Mouse (Mus musculus): Measurements from ENCODE around the gene Frmd6. TPM values are rescaled to one million over a fixed set of nuclear protein-coding genes. Genes with fewer than 3 reads are reported as not detected.

The Frmd6 gene
- polyA plus RNA-seq, 1 experiment = 3.4 TPM

DNA sequence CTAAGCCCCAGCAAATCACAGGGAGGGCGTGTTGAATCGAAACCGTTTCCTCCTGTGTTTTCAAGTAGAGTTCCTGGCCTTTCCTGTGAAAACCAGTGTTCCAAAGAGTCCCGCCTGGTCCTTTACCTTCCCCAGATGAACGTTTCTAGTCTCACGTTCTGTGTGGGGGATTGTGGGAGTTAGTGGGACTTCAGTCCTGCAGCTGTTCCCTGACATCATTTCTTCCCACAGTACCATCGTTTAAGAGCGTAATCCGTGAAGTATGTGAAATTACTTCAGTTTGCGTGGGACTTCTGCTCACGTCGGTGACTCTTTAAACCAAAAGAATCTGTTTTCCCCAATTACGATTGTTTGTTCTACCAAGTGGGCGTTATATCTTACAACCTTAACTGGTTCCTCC is 57.8 kb downstream of the Frmd6 start:
- H3K27me3 ChIP-seq (ENCODE audit: control insufficient read depth, insufficient read depth, low read length) = no peaks in the 10 kb centered on the region
- TF ChIP-seq CTCF (IDR thresholded peaks at IDR 0.05; ENCODE audit: extremely low read depth, insufficient read length, insufficient replicate concordance, low read depth, low read length) (no peak), POLR2A (IDR thresholded peaks at IDR 0.05; ENCODE audit: low read depth, low read length) (no peak)
- WGBS = 91% methylated on average over 14 of the region's 14 CpGs
- H3K4me1 ChIP-seq (ENCODE audit: control insufficient read depth, insufficient read depth, insufficient read length, low read length) = no peaks in the 10 kb centered on the region; the same call in 1 of the 2 replicates
- H3K36me3 ChIP-seq (ENCODE audit: control insufficient read depth, insufficient read depth, low read length) = peaks cover 2% of the 10 kb centered on the region; the same call in 1 of the 2 replicates
- no peak overlapping the region for H3K4me3 ChIP-seq (ENCODE audit: low read depth, low read length)
- no peak overlapping the region for H3K27ac ChIP-seq (ENCODE audit: insufficient read depth, low read depth, low read length)

DNA sequence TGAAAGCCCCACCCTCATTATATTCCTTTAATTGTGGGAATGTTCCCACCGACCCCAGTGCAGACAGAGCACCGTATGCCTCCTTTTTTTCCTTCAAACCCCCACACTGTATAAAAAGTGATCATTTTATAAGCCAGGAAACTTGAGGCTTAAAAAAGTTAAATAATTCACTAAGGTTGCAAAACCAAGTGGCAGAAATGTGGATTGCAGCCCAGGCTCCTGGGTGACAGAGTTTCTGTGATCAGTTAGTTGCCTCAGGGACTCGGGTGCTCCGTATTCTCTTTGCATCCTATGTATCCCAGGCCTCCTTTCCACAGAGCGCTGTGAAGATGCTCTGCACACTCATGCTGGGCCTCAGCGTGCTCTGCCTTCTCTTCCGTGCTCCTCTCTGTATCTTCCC is 58.8 kb downstream of the Frmd6 start:
- TF ChIP-seq CTCF (IDR thresholded peaks at IDR 0.05; ENCODE audit: extremely low read depth, insufficient read length, insufficient replicate concordance, low read depth, low read length) = no peak
- TF ChIP-seq POLR2A (IDR thresholded peaks at IDR 0.05; ENCODE audit: low read depth, low read length) = no peak
- H3K4me3 ChIP-seq (ENCODE audit: low read depth, low read length) = no peak overlapping the region
- WGBS = 90% methylated on average over 7 of the region's 7 CpGs
- H3K27ac ChIP-seq (ENCODE audit: insufficient read depth, low read depth, low read length) = no peak overlapping the region
- H3K36me3 ChIP-seq (ENCODE audit: control insufficient read depth, insufficient read depth, low read length) = 0 out of 2 replicates have a peak, but pooled peaks cover 2% of the 10 kb centered on the region
- no peaks in the 10 kb centered on the region; the same call in 1 of the 2 replicates for H3K4me1 ChIP-seq (ENCODE audit: control insufficient read depth, insufficient read depth, insufficient read length, low read length)
- H3K27me3 ChIP-seq (ENCODE audit: control insufficient read depth, insufficient read depth, low read length) = no peaks in the 10 kb centered on the region

DNA sequence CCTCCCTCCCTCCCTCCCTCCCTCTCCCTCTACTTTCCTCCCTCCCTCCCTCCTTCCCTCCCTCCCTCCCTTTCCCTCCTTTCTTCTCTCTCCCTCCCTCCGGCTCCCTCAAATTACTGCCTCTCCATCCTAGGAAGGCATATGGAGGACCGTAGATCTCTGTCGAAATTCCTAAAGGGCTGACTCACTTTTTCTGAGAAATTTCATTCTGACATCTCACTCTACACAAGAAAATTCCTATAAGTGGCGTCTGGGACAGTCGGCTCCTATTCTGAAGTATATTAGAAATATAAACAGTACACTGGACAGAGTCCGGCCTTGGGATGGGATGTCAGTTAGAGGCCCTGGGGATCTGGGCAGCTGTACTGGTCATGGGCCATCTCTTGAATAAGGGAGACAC is 59.7 kb downstream of the Frmd6 start:
- no peak overlapping the region for H3K27ac ChIP-seq (ENCODE audit: insufficient read depth, low read depth, low read length)
- H3K36me3 ChIP-seq (ENCODE audit: control insufficient read depth, insufficient read depth, low read length) = peaks cover 2% of the 10 kb centered on the region; the same call in 1 of the 2 replicates
- no peaks in the 10 kb centered on the region for H3K27me3 ChIP-seq (ENCODE audit: control insufficient read depth, insufficient read depth, low read length)
- WGBS = 77% methylated on average over 6 of the region's 6 CpGs
- no peaks in the 10 kb centered on the region; the same call in 1 of the 2 replicates for H3K4me1 ChIP-seq (ENCODE audit: control insufficient read depth, insufficient read depth, insufficient read length, low read length)
- H3K4me3 ChIP-seq (ENCODE audit: low read depth, low read length) = no peak overlapping the region
- TF ChIP-seq POLR2A (IDR thresholded peaks at IDR 0.05; ENCODE audit: low read depth, low read length) (no peak), CTCF (IDR thresholded peaks at IDR 0.05; ENCODE audit: extremely low read depth, insufficient read length, insufficient replicate concordance, low read depth, low read length) (no peak)

DNA sequence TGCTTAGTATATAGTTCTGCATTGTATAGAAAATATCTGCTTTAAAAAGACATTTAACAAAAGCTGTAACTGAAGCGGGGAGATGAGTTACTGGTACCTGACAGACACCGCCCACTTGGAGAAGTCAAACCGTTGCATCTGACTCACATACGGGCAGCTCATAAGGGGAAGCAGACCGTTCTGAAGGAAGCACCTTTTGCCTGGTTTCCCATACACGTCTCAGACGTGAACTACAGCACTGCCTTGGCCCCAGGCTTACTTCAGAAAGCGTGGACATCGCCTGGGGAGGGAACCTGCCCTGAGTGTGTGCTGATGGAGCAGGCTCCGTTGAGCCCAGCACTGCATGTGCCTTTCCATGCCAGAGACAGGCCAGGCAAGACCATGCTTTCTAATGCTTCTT is 60.3 kb downstream of the Frmd6 start:
- no peak for TF ChIP-seq CTCF (IDR thresholded peaks at IDR 0.05; ENCODE audit: extremely low read depth, insufficient read length, insufficient replicate concordance, low read depth, low read length)
- TF ChIP-seq POLR2A (IDR thresholded peaks at IDR 0.05; ENCODE audit: low read depth, low read length) = no peak
- no peak overlapping the region for H3K27ac ChIP-seq (ENCODE audit: insufficient read depth, low read depth, low read length)
- whole genome bisulfite sequencing = 77% methylated on average over 10 of the region's 10 CpGs
- H3K4me1 ChIP-seq (ENCODE audit: control insufficient read depth, insufficient read depth, insufficient read length, low read length) = no peaks in the 10 kb centered on the region; the same call in 1 of the 2 replicates
- H3K27me3 ChIP-seq (ENCODE audit: control insufficient read depth, insufficient read depth, low read length) = no peaks in the 10 kb centered on the region
- peaks cover 4% of the 10 kb centered on the region; the same call in 1 of the 2 replicates for H3K36me3 ChIP-seq (ENCODE audit: control insufficient read depth, insufficient read depth, low read length)
- no peak overlapping the region for H3K4me3 ChIP-seq (ENCODE audit: low read depth, low read length)

DNA sequence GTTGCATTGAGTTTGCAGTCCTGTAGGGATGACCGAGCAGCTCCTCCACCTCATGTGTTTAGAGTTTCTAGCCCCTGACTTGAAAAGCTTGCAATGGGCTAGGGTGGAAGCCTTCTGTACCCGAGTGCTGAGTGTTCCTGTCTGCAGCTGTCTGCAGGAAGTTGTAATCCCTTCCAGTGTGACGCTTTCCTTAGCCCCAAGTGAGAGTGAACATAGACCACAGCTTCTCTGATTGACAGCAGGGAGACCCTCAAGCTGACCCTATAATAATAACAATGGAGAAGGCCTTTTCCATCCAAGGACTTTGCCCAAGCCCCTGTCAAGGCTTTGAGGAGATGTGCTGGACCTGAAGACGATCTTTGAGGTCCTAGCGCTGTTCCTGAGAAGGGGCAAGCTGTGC is 65.1 kb downstream of the Frmd6 start:
- Histone ChIP-seq H3K36me3 (ENCODE audit: control insufficient read depth, insufficient read depth, low read length) (peaks cover 6% of the 10 kb centered on the region; the same call in 1 of the 2 replicates), H3K27me3 (ENCODE audit: control insufficient read depth, insufficient read depth, low read length) (no peaks in the 10 kb centered on the region), H3K27ac (ENCODE audit: insufficient read depth, low read depth, low read length) (no peak overlapping the region), H3K4me1 (ENCODE audit: control insufficient read depth, insufficient read depth, insufficient read length, low read length) (no peaks in the 10 kb centered on the region; the same call in 1 of the 2 replicates), H3K4me3 (ENCODE audit: low read depth, low read length) (no peak overlapping the region)
- WGBS = 87% methylated on average over 5 of the region's 5 CpGs
- TF ChIP-seq CTCF (IDR thresholded peaks at IDR 0.05; ENCODE audit: extremely low read depth, insufficient read length, insufficient replicate concordance, low read depth, low read length) (no peak), POLR2A (IDR thresholded peaks at IDR 0.05; ENCODE audit: low read depth, low read length) (no peak)

DNA sequence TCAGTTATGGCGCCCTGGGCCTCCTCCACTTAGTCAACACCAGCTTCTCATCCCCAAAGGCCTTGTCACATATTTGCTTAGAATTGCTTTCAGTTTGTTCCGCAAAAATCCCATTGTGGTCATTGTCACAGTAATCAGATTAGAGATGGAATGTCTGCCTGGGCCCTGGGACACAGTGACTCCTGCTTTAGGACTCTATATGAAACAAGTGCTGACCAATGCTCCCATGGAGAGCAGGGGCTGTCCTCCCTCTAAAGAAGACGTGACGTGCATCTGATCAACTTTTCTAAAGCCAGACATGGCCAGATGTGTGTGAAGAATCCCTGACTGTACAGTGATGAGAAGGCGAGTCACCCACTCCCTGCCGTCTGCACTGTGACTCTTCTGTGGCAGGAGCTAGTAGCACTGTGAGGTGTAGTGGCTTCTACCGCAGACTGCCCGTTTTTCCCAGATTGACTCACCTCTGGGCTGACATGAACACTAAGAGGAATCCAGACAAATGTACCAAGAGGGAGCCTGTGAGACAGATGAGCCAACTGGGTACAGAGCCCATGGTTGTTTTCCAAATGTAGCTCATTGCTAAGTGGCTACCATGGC is 65.7 kb downstream of the Frmd6 start:
- no peak for TF ChIP-seq POLR2A (IDR thresholded peaks at IDR 0.05; ENCODE audit: low read depth, low read length)
- no peak for TF ChIP-seq CTCF (IDR thresholded peaks at IDR 0.05; ENCODE audit: extremely low read depth, insufficient read length, insufficient replicate concordance, low read depth, low read length)
- H3K27me3 ChIP-seq (ENCODE audit: control insufficient read depth, insufficient read depth, low read length) = no peaks in the 10 kb centered on the region
- peaks cover 6% of the 10 kb centered on the region; the same call in 1 of the 2 replicates for H3K36me3 ChIP-seq (ENCODE audit: control insufficient read depth, insufficient read depth, low read length)
- 90% methylated on average over 8 of the region's 8 CpGs for WGBS
- H3K27ac ChIP-seq (ENCODE audit: insufficient read depth, low read depth, low read length) = no peak overlapping the region
- H3K4me1 ChIP-seq (ENCODE audit: control insufficient read depth, insufficient read depth, insufficient read length, low read length) = no peaks in the 10 kb centered on the region; the same call in 1 of the 2 replicates
- H3K4me3 ChIP-seq (ENCODE audit: low read depth, low read length) = no peak overlapping the region

DNA sequence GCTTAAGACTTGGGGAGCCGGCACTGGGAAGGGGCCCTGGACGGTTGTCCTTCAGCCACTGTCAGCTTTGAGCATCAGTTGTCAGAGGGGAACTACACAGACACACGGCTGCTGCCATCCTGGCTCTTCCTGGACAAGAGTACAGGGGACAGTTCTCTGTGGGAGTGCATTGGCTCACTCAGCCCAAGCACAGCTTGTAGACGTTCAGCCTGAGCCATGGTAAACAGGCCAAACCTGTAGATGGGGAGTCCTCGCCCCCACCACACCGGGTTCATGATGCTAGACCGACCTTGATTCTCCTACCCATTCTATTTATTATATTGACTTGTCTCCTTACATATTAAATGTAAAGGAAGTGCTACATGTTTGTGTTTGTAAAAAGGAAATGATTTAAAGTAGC is 70.0 kb downstream of the Frmd6 start:
- no peak overlapping the region for H3K27ac ChIP-seq (ENCODE audit: insufficient read depth, low read depth, low read length)
- H3K4me3 ChIP-seq (ENCODE audit: low read depth, low read length) = no peak overlapping the region
- peaks cover 7% of the 10 kb centered on the region for H3K36me3 ChIP-seq (ENCODE audit: control insufficient read depth, insufficient read depth, low read length)
- no peaks in the 10 kb centered on the region for H3K4me1 ChIP-seq (ENCODE audit: control insufficient read depth, insufficient read depth, insufficient read length, low read length)
- no peaks in the 10 kb centered on the region for H3K27me3 ChIP-seq (ENCODE audit: control insufficient read depth, insufficient read depth, low read length)
- no peak for TF ChIP-seq POLR2A (IDR thresholded peaks at IDR 0.05; ENCODE audit: low read depth, low read length)
- TF ChIP-seq CTCF (IDR thresholded peaks at IDR 0.05; ENCODE audit: extremely low read depth, insufficient read length, insufficient replicate concordance, low read depth, low read length) = no peak
- 83% methylated on average over 7 of the region's 7 CpGs for WGBS
